Mouse (Mus musculus): ENCODE data around the gene Rbks.

Gene Rbks

GRCm38 (mm10) chr5:31696971-31697643 lies at the start of gene Rbks:
TSS of gene Rbks (minus strand) at chr5:31697627.
- no peak for DNase-seq (ENCODE audit: low spot score in 2 of 2)

DNA sequence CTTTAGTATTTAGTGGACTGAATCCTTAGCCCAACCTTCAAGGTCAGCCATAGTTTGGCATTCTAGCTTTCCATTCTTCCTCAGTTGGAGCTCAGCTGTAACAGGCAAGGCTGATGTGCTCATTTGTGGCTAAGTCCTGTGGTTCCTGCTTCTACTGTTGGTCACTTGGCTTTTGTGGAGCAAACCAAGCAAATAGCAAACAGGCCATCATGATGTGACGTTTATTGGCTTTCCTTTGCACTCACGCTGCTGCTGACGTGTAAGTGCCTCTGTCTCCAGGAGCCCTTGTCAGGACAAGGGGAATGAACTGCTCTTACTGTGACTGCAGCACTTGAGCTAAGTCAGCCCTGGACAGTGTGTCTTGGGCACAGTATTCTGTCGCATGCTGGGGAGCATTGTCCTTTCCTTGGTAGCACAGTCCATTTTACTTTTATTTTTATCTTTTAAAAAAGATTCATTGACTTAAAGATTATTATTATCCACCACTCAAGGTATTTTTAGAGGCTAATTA lies 45.1 kb upstream of the Rbks start:
- no peak for DNase-seq (ENCODE audit: low spot score in 2 of 2)

DNA sequence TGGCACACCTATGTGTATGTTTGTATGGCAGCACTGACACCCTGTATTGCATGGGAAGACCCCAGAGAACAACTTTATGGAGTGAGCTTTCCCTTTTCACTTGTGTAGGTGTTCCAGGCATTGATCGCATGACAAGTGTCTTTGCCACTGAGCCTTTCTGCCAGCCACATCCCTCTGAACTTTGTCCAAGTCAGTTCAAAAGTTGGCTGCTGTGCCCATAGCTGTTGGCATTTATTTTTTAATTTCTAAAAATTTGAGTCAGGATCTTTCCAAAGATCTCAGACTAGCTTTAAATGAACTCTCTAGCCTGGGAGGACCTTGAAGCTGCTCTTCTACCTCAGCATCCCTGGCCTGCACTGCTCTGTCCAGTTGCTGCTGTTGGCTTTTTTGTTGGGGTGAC lies 44.5 kb upstream of the Rbks start:
- DNase-seq (ENCODE audit: low spot score in 2 of 2), result no peak

DNA sequence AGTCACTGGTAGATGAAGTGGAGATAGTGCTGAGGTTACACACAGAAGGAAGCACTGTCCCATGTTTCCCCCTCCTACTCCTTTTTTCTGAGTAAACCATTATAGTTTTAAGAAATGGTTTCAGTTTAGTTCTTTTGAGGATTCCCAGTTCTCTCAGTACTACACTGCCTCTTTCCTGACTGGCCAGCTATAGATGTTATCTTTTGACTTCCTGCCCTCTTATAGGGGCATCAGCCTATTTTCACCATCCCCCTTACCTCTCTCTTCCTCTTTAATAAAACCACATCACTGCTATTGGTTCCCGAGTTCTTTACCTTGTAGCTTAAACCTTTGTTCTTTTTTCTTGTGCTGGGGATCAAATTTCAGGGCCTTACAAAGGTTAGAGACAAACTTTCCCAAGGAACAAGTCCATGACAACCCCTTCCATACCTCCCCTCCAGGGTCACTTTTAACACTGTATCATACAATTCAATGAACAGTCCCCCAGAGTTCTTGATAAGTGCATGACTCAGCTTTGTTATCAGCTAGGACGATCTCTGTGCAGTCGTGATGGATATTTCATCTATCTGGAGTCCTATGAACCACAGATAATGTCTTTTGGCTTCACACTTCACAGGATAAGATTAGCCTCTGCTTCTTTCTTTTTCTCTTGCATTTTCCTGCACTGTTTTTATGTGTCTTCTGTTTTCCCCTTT lies 35.4 kb upstream of the Rbks start:
- DNase-seq (ENCODE audit: low spot score in 2 of 2), result no peak

- DNase-seq (ENCODE audit: low spot score in 2 of 2), result no peak
These were observed 30.0 kb upstream of the Rbks start for GRCm38 (mm10) chr5:31727456-31727855.

DNA sequence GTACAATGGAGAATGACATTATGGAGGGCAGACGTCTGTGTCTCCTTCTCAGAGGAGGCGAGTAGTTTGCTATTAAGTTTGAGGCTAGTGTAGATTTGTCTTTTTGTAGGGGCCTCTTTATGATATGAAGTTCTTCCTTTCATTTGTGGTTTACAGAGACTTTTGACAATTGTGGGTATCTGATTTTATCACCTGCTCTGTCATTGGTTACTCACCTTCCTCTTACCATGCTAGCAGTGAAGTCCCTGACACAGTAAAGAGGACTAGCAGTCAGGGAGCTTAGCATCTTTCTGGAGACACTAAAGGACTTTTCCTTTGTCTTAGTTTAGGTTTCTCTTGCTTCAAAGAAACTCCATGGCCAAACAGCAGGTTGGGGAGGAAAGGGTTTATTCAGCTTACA lies 28.5 kb upstream of the Rbks start:
- DNase-seq (ENCODE audit: low spot score in 2 of 2), result no peak

DNA sequence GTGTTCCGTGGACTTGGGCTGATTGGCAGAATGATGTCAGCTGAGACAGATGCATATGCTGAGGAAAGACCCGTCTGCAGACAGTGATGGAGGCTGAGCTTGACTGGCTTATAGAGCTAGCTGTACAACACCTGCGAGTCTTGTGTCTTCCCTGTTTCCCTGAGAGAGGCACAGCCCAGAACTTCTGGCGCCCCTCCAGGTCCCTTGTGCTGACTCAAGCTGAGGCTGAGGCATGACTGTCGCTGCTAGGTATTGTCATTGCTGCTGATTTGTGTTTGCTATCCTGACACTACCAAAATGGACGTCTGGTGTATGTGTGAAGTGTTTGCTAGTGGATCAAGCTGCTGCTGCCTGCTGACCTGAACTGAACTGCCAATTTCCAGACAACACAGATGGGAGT lies 27.1 kb upstream of the Rbks start:
- no peak for DNase-seq (ENCODE audit: low spot score in 2 of 2)

GRCm38 (mm10) chr5:31715486-31716150 lies 18.2 kb upstream of the Rbks start:
- DNase-seq (ENCODE audit: low spot score in 2 of 2), result no peak

- no peak for DNase-seq (ENCODE audit: low spot score in 2 of 2)
These were observed 16.4 kb upstream of the Rbks start for GRCm38 (mm10) chr5:31713841-31714264.

GRCm38 (mm10) chr5:31713280-31713711 lies 15.9 kb upstream of the Rbks start:
- DNase-seq (ENCODE audit: low spot score in 2 of 2), result no peak

DNA sequence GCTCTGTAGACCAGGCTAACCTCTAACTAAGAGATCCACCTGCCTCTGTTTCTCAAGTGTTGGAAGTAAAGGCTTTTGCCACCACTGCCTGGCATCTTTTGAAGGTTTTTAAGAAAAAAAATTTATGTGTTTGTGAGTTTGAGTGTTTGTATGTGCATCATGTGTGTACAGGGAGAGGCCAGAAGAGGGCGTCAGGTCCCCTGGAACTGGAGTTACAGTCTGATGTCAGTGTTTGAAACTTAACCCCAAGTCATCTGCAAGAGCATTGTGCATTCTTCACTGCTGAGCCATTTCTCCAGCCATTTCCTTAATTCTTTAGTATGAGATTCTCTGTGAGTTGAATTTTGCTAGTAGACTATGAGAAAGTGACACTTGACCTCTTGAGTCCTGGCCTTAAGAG lies 12.0 kb upstream of the Rbks start:
- DNase-seq (ENCODE audit: low spot score in 2 of 2), result peak in 1 of 2 experiments; percentile 16

- no peak for DNase-seq (ENCODE audit: low spot score in 2 of 2)
These were observed 9.4 kb upstream of the Rbks start for GRCm38 (mm10) chr5:31706826-31707225.

- no peak for DNase-seq (ENCODE audit: low spot score in 2 of 2)
These were observed 7.5 kb upstream of the Rbks start for GRCm38 (mm10) chr5:31704971-31705370.

DNA sequence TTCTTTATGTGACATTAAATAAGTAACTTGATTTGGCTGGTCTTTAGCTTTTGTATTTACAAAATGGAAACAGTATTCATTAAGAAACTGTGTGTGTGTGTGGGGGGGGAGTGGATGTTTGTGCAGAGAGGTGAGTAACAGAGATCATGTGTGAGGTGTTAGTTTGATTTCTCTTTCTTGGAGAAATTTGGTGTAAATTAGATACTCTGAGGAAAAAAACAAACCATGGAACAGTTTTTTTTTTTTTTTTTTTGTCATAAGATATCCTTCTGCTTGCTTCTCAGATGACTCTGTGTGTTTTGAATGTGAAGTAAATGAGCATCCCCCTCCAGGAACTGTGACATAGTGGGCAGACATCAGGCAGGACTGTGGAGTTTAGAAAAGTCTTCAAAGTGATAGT lies 2.0 kb upstream of the Rbks start:
- DNase-seq (ENCODE audit: low spot score in 2 of 2), result no peak

DNA sequence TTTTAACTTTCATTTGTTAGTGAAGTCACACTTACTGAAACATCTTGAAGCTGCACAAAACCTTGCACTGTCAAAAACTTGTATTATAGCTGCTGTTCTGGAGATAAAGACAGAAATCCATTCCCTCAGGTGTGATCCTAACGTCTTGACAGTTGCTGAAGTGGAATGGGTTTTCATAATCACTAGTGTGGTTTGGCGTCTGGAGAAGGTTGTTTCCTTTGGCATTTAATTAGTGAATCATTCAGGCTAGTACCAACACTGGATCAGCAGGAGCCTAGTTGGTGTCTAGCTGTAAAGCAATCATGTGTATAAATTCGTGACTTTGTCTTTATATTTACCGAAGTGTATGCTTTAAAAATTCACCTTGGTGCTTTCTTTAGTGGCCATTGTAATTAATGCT lies 1.5 kb upstream of the Rbks start:
- no peak for DNase-seq (ENCODE audit: low spot score in 2 of 2)

GRCm38 (mm10) chr5:31698297-31698726 lies 885 bp upstream of the Rbks start:
- peak; percentile 71 to 79 for DNase-seq (ENCODE audit: low spot score in 2 of 2)

GRCm38 (mm10) chr5:31697644-31698296 lies 343 bp upstream of the Rbks start, which contains the start of gene Babam2:
TSS of gene Babam2 (plus strand) at chr5:31697684.
- DNase-seq (ENCODE audit: low spot score in 2 of 2), result peak; percentile 83 to 95

DNA sequence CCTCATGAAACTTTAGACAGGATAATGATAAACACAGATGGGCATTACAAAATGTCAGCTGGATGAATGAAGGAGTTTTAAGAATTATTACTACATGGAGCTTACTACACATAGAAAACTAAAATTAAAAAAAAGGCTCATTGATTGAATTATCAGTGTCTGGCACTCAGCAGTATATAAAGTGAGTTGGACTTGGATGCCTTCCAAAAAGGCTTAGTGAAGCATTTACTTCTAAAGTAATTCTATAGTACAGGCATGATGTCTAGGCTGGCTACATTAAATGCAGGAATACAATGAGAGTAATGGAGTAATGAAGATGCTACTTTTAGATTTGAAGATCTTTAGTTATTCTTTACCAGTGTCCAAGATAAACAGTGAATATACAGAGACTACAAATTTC lies 4.2 kb downstream of the Rbks start:
- no peak for DNase-seq (ENCODE audit: low spot score in 2 of 2)

DNA sequence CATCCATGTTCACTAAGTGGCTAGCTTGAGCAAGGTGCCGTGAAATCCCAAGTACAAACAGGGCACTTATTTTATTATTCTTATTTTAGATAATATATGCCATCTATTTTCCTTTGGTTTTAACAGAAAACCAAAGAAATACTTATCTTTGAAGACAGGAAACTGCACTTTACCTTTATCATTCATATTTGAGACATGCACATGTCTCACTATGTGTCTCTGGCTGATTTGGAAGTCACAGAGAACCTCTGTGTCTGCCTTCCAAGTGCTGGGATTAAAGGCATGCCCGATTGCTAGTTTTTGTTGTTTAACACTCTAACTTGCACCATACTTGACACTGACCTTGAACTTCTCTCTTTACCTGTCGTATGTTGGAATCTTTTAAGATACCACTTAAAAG lies 9.5 kb downstream of the Rbks start:
- DNase-seq (ENCODE audit: low spot score in 2 of 2), result no peak

GRCm38 (mm10) chr5:31686040-31686439 lies 11.4 kb downstream of the Rbks start:
- DNase-seq (ENCODE audit: low spot score in 2 of 2), result no peak

DNA sequence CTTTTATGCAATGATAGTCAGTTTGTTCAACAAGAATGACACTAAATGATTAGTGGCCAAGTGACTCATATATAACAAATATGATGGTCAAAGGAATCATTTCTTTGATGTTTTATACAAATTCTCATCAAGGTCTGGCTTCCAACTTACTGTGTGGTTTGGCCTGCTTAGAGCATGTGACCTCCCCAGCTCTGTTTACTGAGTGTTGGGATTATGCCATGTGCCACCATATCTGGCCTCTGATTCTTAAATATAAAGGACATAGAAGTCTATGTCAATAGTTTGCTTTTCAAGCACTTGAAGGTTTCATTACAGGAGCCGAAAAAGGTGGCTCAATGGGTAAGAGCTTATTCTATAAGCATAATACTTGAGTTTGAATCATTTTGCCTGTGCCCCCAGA lies 15.1 kb downstream of the Rbks start:
- no peak for DNase-seq (ENCODE audit: low spot score in 2 of 2)

DNA sequence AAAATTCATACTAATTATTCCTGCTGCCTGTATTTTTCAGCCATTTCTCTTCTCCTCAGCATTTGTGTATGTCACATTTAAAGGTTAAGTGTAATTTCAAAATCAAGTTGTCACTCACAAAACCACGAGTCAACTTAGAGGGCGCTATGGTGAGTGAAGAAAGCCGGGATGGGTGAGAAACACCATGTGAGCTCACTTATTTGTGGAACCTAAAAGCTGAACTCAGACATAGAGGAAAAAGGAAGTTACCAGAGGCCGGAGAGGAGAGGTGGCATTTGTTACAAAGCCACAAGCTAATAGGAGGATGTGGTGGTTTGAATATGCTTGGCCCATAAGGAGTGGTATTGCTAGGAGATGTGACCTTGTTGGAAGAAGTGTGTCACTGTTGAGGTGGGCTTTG lies 17.2 kb downstream of the Rbks start:
- no peak for DNase-seq (ENCODE audit: low spot score in 2 of 2)

All from spleen, postnatal 14 days (tissue).